Mouse (Mus musculus) c-Kit-positive CD71-positive TER-119-positive erythroid progenitor cells, embryonic 14.5 days (primary cell): ENCODE results near the gene Vti1a.

ENCODE experiments used
- DNase-seq: peaks from one replicate; pipeline ENCODE4 v3.0.0-alpha.2; 2013; ENCODE audit warnings: low spot score

The Vti1a gene

GRCm38 (mm10) chr19:55456325-55457091 is 140.4 kb downstream of the Vti1a start:
- DNase-seq: no peak

- DNase-seq: no peak
These were observed 145.9 kb downstream of the Vti1a start for GRCm38 (mm10) chr19:55461963-55462362.

- no peak for DNase-seq
These were observed 147.6 kb downstream of the Vti1a start for GRCm38 (mm10) chr19:55463670-55464069.

- no peak for DNase-seq
These were observed 153.4 kb downstream of the Vti1a start for GRCm38 (mm10) chr19:55469301-55470051.

GRCm38 (mm10) chr19:55472582-55472981 is 156.5 kb downstream of the Vti1a start:
- DNase-seq: no peak

- DNase-seq: no peak
These were observed 158.1 kb downstream of the Vti1a start for GRCm38 (mm10) chr19:55474225-55474624.

- DNase-seq: no peak
These were observed 164.4 kb downstream of the Vti1a start for GRCm38 (mm10) chr19:55480526-55480925.

- DNase-seq: no peak
These were observed 165.2 kb downstream of the Vti1a start for GRCm38 (mm10) chr19:55481308-55481707.

GRCm38 (mm10) chr19:55483526-55483925 is 167.4 kb downstream of the Vti1a start:
- DNase-seq: no peak

- no peak for DNase-seq
These were observed 168.5 kb downstream of the Vti1a start for GRCm38 (mm10) chr19:55484559-55484958.

GRCm38 (mm10) chr19:55486473-55486872 is 170.4 kb downstream of the Vti1a start:
- DNase-seq: no peak

- no peak for DNase-seq
These were observed 175.3 kb downstream of the Vti1a start for GRCm38 (mm10) chr19:55491126-55492076.

- no peak for DNase-seq
These were observed 180.2 kb downstream of the Vti1a start for GRCm38 (mm10) chr19:55496333-55496732.

GRCm38 (mm10) chr19:55499179-55499863 is 183.2 kb downstream of the Vti1a start:
- DNase-seq: no peak

- DNase-seq: no peak
These were observed 185.9 kb downstream of the Vti1a start for GRCm38 (mm10) chr19:55501985-55502384.

GRCm38 (mm10) chr19:55503771-55504170 is 187.7 kb downstream of the Vti1a start:
- no peak for DNase-seq

- no peak for DNase-seq
These were observed 191.7 kb downstream of the Vti1a start for GRCm38 (mm10) chr19:55507748-55508147.

GRCm38 (mm10) chr19:55508239-55508638 is 192.1 kb downstream of the Vti1a start:
- no peak for DNase-seq

- DNase-seq: no peak
These were observed 192.9 kb downstream of the Vti1a start for GRCm38 (mm10) chr19:55508965-55509364.

- DNase-seq: no peak
These were observed 193.5 kb downstream of the Vti1a start for GRCm38 (mm10) chr19:55509618-55510017.

GRCm38 (mm10) chr19:55513941-55514340 is 197.8 kb downstream of the Vti1a start:
- no peak for DNase-seq

- no peak for DNase-seq
These were observed 204.1 kb downstream of the Vti1a start for GRCm38 (mm10) chr19:55520236-55520635.
